Mouse (Mus musculus) lung, postnatal 36 days (tissue): ENCODE results near the gene Ccm2.
"Not testable (repeated sequence)": the region's sequence is repeated elsewhere in the genome, so short reads cannot be mapped to it uniquely, and the experiment has no call there.

Experiments
- DNase-seq: peaks from one replicate; pipeline ENCODE4 v3.0.0; 2022; ENCODE audit warnings: mixed read lengths

The Ccm2 gene

DNA sequence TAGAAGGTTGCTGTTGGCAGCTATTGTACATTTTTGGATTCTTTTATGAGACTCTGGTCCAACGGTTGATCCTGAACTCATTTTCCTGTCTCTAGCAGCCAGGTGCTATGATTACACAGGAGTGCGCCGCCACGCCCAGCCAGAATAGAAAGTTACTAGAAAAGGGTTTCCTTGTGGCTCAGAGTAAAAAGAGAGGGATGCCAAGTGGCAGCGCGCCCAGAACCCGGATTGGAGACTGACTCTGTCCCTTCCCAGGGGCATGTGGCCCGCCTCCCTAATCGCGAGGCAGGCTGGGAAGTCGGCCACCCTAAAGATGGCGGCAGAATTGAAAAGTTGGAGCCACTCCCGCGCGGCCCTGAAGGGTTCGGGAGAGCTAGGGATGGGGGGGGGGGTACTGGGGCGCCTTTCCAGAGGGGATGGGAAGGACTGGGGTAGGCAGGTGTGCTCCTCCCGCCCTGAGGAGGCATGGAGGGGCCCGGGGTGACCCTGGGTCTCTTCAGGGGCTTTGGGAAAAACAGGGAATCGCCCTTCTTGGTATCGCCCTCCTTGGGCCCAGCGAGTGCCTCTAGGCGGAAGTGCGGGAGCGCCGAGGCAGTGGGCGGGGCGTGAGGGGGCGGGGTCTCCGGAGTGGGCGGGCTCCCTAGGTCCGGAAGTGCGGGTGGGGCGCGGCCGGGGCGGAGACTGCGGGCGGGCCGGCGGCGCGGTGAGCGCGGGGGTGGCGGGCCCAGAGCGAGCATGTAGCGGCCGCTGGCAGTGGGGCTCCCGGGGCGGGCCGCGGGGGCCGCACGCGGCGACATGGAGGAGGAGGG lies at the start of gene Ccm2:
Gene Ccm2 (plus strand): TSS at position 683 of the 809 bp plus-strand sequence.
- DNase-seq, result peak; percentile 99

DNA sequence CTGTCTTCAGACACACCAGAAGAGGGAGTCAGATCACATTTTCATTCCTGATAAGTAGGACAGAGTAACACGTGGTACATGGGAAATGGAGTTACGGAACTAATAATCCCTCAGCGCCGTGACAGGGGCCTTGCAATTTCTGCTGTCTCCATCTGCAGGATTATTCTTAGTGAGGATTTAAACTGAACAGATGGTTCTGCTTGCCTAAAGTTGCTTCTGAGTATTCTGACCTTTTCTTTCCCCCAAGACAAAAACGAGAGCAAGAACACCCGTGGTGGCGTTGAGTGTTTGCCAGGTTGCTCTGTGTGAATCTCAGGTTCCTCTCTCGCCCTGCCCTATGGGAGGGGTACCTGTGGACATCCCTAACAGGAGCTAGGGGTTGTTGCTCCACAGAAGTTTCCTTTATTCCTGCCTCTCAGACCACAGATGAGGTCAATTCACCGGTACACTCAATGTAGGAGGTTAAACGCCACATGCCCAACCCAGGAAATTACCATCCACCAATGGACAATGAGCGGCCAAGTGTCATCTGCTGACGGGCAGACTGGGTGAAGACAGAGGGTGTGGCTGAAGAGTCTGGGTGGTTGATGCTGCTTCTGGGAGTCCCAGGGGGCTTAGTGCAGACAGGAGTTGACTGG lies 49.3 kb upstream of the Ccm2 start:
- no peak for DNase-seq

DNA sequence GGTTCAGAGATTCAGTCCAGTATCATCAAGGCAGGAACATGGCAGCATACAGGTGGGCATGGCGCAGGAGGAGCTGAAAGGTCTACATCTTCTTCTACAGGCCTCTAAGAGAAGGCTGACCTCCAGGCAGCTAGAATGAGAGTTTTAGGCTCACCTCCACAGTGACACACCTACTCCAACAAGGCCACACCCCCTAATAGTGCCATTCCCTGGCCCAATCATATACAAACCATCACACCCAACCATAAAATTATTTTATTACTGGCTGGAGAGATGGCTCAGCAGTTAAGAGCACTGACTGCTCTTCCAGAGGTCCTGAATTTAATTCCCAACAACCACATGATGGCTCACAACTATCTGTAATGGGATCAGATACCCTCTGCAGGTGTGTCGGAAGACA lies 44.2 kb upstream of the Ccm2 start:
- DNase-seq, result no peak

DNA sequence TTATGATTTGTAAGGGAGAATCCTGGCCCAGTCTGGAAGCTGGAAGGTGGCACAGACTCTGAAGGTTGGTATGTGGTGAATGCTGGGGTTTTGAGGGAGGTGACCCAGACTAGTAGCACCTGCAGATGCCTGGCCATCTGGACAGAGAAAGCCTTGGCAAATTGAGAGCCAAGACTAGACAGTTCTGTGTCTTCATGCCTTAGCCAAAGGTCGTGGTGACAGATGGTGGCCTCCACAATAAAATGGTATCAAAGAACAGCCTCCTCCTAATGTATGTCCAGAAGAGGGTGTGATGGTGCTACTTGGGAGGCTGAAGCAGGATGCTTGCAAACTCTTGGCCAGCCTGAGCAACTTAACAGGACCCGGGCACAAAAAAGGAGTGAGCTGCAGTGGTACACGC lies 42.5 kb upstream of the Ccm2 start:
- no peak for DNase-seq

DNA sequence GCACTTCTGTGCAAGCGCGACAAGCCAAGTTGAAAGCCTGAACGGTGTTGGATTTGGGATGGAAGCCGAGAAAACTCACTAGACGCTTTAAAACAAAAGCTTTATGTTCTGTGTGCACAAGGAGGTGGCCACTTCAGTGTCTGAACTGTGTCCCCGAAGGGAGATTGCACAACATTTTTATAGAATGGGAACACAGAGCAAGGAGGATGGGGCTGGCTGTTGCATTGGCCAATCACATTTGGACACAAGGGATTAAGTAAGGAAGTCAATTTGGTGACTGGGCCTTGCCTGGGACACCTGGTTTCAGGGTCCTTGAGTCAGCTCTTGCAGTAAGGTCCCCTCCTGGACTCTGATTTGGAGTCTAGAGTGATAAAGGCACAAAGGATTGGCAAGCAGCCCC lies 42.0 kb upstream of the Ccm2 start:
- DNase-seq, result peak; percentile 72

DNA sequence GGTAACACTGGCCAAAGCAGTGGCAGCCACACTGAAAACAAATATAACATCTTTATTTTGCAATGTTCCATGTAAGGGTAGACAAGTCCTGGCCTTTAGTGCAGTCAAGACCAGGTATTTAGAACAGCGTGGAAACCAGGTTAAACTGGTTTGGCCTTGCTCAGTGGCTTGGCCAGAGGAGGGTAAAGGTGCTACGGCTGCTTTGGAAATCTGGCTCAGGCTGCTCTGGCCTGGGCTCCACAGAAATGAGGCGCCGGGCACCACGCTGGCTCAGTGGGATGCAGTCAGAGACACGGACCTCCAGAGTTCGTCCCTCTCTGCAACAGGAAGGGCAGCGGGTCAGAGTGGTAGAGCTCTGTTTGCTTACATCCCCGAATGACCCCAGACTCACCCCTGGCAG lies 40.2 kb upstream of the Ccm2 start:
- DNase-seq, result peak; percentile 16

DNA sequence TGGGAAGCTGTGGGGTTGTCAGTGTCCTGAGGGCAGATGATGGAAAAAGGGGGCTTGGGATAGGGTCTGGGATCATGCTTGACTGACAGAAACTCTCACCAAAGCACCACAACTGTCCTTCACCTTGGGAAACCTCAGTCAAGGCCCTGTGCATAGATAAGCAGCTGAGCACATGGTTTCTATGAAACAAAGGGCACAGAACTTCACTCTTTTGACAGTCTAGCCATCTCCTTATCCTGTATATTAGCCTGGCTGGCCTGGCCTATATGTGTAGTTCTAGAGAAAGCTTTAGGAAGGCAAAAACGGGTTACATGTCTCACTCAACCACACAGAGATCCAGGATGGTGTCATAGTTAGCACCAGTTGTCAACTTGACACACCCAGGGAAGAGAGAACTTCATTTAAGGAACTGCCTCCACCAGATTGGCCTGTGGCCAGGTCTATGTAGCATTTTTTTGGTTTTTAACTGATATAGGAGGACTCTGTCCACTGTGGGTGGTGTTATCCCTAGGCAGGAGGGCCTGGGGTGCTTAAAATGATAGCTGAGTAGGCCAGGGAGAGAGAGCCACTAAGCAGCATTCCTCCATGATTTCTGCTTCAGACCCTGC lies 38.3 kb upstream of the Ccm2 start:
- peak; percentile 18 for DNase-seq

DNA sequence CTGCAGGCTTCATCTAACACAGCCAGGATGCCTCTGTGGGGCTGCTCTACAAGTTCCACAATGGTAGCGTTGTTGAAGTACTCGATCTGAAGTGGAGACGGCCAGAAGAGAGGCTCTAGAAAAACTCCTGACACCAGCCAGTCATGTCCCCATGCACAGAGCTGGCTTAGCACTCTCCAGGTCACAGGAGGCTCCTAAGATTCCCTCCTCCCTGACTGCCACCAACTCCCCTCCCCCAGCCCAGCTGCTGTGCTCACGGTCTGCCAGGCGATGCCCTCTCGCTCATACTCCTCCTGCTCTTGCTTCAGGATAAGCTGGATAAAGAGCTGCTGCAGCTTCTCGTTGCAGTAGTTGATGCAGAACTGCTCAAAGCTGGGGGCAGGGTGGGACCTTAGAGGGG lies 31.9 kb upstream of the Ccm2 start:
- DNase-seq, result no peak

DNA sequence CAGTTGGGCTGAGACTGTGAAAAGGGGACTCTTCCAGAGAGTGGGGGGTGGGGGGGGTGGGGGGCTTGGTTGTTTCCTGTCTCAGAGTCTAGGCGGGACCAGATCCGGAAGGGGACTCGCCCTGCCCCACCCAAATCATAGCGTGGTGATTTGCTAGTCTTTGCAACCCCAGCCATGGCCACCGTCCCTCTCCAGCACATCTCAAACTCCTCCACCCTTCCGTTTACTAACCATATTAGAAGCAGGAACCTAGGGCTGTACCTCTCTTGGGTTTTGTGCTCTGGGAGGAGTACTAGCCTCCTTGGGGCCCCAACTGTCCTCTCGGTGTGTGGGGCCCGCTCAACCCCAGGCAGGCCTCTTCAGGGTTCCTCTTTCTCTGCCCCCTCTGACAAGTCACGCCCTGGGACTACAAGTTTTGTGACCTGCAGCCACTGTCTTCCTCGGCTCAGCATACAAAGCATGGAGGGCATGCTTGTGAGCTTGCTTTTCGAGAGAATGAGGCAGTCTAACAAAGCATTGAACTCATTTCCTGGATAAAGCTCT lies 27.1 kb upstream of the Ccm2 start:
- peak; percentile 47 for DNase-seq

DNA sequence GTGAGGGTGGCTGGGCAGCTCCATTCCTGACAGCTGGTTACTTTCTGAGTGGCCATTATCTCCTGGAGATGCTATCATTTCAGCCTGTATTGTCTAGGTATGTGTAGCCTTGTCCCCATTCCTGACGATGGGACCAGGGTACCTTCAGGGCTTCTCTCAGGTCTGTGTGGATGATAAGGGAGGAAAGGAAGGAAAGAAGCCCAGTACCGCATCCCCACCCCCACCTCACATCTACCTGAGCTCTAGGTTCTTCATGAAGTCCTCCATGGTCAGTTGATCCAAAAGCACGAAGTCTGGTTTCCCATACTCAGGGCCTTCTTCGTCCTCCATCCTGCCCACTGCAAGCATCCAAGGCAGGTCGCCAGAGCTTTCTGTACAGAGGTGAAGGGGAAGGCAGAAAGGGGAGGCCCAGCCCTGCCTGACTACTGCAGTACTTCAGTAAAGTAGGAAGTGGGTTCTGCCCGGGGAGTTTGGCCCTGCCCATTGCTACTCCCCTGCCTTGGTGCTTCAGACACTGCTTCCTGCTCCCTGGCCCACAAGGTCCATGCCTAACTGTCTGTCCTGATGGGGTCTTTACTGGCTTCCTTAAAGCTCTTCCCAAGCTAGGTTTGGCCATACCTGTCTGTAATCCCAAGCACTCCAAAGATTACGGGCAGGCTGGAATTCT lies 26.0 kb upstream of the Ccm2 start, which contains the start of gene Myo1g:
Gene Myo1g (minus strand): TSS at position 459 of the 667 bp plus-strand sequence.
- DNase-seq, result peak; percentile 78

DNA sequence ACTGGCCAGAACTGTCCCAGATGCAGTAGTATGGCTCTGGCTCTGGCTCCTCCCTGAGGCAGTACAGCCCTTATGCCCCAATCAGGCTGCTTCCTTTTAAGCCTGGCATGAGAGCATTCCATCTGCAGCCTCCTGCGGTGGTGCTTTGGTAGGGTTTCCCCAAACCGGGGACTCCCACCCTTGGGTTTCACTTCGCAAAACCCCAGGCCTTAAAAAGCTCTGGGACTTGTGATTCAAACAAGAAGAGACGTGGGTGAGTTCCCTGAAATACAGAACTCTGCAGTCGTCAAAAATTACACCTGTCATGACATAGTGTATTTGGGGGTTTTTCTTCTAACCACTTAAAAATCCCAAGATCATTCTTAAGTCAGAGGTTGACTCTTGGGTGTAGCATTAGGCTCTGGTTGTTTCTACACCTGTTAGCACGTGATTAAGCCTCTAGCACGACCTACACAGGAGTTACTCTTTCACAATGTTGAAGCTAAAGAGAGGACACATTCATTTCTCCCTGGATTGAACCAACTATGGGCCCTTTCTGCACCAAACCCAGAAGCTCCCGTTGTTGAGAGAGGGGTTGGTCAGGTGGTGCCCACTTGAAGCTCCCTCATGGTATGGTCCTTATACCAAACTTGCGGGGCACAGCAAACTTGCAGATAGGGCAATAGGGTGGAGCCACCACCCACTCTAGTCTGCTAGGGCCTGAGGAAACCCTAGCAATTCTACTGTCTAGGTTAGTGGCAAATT lies 23.7 kb upstream of the Ccm2 start:
- peak; percentile 43 for DNase-seq

DNA sequence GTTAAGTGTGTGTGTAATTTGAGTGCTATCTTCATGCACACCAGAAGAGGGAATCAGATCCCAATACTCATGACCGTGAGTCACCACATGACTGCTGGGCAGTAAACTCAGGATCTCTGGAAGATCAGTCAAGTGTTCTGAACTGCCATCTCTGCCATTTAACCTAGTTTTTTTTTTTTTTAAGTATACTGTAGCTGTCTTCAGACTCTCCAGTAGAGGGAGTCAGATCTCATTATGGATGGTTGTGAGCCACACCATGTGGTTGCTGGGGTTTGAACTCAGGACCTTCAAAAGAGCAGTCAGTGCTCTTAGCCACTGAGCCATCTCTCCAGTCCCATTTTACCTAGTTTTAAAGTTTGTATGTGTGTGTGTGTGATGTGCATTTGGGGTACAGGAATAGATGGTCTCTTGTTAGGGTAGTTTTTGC lies 23.0 kb upstream of the Ccm2 start:
- no peak for DNase-seq

DNA sequence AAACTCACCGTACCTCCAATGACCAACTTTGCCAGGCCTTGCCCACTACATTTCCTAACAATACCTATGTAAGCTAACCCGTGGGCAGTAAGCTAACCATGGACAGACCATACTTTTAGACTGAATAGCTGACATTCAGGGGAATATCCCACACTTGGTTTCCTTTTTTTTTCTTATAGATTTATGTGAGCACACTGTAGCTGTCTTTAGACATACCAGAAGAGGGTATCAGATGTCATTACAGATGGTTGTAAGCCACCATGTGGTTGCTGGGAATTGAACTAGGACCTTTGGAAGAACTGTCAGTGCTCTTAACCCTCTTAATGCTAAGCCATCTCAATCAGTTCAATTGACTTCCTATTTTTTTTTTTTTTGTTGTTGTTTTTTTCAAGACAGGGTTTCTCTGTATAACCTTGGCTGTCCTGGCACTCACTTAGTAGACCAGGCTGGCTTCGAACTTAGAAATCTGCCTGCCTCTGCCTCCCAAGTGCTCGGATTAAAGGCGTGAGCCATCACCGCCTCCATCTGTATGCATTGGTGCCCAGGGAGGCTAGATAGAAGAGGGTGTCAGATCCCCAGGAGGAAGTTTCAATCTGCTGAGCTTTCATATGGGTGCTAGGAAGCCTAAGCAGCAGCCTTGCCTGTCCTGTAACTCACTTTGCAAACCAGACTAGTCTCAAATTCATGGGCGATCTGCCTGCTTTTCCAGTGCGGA lies 22.4 kb upstream of the Ccm2 start:
- DNase-seq, result no peak

DNA sequence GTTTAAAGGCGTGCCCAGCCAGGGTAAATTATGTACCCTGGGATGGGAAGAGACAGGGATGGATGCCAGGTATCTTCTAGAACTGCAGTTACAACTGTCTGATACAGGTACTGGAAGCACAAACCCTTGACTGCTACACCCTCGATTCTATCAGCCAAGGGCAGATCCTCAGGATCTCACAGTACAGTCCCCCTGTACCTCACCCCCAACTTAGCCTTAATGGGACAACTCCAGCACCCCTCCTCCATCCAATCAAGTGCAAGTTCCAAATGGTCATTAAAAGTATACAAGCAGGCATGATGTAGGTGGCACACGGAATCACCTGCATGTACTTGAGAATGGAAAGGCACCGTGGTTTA lies 21.8 kb upstream of the Ccm2 start:
- DNase-seq, result no peak

DNA sequence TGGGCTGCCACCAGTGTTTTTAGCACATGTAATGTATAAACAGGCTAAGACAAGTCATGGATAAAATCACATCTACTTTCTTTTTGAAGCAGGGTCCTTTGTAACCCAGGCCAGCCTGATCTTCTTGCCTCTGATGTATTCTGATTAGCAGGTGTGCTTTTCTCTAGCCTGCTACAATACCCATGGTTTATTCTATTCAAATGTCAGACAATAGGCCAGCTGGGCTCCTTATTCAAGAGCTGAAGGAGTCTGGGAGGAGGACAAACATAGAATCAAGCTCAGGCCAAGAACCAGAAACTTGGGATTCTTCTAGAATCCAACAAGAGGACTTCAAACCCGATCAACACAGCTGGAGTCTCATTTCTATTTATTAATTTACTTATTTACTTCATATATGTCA lies 21.4 kb upstream of the Ccm2 start:
- no peak for DNase-seq

DNA sequence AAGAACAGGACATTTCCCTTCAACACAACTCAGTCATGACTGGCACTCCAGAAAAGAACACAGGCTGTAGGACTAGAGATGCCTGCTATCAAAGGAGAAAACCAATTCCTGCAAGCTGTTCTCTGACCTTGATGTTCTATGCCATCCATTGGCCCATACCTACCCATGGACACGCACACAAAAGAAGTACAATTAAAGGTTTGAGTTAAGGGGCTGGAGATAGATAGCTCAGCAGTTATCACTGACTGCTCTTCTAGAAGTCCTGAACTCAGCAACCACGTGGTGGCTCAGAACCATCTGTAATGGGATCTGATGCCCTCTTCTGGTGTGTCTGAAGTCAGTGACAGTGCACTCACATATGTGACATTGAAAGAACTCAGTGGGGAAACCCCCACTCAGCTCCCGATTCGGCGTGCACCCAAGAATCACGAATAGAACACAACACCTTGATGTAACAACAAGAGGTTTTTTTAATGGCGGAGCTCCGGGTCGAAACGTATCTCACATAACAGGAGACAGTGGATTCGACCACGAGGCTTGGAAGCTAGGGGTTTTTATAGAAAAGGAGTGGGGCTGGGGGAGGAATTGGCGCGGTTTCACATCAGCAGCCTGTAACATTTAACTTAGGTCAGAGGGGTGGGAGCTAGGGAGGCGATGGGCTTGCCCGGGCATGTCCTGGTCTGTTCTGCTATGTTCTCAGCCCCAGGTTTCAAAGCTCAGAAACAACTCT lies 20.0 kb upstream of the Ccm2 start:
- DNase-seq, result not testable (repeated sequence)

DNA sequence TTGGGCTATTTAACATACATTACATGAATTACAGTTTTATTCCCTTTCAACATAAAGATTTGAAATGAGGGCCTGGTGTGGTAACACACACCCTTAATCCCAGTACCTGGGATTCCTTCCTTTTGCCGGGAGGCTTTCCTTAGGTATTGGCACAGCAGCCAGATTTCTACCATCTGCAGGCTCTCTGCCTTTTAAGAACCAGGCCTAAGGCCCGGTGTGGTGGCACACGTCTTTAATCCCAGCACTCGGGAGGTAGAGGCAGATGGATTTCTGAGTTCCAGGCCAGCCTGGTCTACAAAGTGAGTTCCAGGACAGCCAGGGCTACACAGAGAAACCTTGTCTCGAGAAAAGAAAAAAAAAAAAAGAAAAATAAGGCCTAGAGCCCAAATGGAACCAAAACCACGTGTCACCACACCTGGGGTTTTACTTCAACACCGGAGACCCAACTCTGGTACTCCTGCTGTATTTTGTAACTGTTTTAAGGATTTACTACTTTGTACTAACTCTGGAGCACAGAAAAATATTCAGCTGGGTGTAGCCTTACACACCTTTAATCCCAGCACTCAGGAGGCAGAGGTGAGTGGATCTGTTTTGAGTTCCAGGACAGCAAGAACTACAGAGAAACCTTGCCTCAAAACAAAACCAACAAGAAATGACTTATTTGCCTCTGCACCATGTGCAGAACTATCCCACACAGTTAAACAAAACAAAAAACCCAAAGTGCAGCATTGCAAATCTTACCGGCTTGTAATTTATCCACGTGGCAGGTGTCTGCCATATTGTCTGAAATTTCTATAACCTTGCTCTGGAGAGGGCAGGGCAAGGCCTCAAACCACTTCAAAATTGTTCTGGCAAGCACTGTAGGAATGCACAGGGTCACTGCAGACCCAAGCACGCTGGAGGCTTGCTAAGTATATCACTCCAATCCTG lies 19.2 kb upstream of the Ccm2 start:
- DNase-seq, result no peak

DNA sequence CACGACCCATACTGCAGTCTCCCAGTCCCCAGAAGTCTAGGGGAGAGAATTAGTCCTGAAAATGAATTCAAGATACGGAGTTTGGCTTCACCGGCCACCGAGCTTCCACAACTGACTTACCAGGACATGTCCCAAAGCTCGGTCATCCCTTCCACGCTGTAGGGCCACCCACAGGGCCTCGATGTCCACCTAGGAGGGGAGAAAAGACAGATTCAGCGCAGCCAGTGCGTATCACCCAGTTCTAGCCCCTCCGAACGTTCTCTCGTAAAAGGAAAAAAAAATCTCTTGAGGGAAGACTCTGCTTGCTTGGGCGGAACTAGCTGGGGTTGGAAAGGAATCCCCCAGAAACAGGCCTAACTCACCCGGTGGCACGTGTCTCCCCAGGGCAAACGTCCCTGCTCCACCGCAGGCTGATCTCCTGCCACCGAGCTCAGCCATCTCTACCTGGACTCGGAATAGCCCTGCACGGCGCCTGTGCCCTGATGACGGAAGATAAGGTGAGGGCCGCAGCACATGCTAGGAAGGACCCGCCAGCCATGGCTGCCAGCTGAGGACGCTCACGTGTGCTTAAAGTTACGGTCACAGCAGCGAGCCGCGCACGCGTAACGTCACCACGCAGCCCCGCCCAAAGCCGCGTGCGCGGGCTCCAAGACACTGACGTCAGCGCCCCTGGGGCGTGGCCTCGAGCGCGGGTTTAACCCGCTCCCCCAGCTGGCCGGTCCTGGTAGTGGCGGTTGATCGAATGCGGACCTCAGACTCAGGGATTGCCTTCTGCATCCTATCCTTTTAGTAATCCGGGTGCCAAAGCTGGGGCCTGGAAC lies 18.3 kb upstream of the Ccm2 start:
- DNase-seq, result peak; percentile 99

DNA sequence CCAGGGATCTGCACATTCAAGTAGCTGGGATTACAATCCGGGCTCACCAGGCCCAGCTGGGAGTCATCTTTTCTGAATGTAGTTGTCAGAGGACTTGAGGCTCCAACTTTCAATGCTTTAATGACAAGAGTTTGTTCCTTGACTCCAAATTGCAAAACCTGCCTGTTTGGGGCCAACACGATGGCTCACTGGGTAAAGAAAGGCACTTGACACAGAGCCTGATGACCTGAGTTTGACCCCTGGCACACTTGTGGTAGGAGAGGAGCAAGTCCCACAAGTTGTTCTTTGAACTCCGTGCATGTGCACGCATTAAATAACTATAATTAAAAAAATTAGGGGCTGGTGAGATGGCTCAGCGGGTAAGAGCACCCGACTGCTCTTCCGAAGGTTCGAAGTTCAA lies 16.7 kb upstream of the Ccm2 start:
- no peak for DNase-seq
